Mouse (Mus musculus): Measurements from ENCODE around the gene Adm. TPM values are rescaled to one million over a fixed set of nuclear protein-coding genes. Genes with fewer than 3 reads are reported as not detected.

Adm gene
- 13.8 and 16.6 TPM in 2 replicates for polyA plus RNA-seq (2012; rRNA removed; ENCODE audit: low replicate concordance)

DNA sequence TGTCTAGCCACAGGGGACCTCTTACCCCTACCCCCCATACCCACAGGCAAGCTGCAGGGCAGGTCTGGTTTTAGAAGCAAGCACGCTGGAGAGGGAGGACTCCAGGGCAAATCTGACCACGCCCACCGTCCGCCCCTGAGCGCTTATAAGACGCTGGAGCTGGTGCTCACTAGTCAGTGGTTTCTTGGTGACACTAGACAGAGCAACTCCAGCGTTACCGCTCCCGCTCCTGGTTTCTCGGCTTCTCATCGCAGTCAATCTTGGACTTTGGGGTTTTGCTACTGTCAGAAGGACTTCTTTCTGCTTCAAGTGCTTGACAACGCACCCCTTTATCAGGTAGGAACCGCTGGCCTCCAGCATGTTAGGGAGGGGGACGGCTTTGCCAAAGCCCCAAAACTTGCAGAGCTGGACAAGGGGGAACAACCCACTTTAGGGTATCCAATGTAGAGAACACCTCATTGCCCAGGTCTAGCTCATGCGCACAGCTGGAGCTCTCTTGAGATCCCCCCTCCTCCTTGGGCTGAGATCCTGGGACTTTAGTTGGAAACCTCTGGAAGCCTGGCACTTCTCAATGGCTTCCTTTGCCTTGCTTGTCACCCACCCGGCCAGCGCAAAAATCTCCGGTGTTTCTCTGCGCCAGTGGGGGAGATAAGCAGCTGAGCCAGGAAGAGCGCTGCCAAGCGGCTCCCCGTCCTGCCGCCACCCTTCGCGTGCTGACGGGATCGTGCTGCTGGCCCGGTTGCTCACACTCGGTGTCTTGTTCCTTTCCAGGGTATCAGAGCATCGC lies at the start of gene Adm:
TSS of gene Adm (plus strand) at position 176 of the 787 bp plus-strand sequence.

GRCm38 (mm10) chr7:110614133-110615063 lies 13.1 kb upstream of the Adm start, which contains the start of gene Sbf2:
TSS of gene Sbf2 (minus strand) at chr7:110614922.

Other genes starting within 250 kb of the Adm start
- 11.7 and 18.4 TPM in 2 replicates for gene Sbf2, start 12.7 kb upstream of the Adm start, polyA plus RNA-seq (2012; rRNA removed; ENCODE audit: low replicate concordance)
- 15.7 and 23.7 TPM in 2 replicates for gene Ampd3, start 140.5 kb downstream of the Adm start, polyA plus RNA-seq (2012; rRNA removed; ENCODE audit: low replicate concordance)
- 12.8 and 39.1 TPM in 2 replicates for gene Rnf141, start 216.8 kb downstream of the Adm start, polyA plus RNA-seq (2012; rRNA removed; ENCODE audit: low replicate concordance)
- gene Lyve1, start 235.6 kb downstream of the Adm start, polyA plus RNA-seq (2012; rRNA removed; ENCODE audit: low replicate concordance) = 29.3 and 55.9 TPM in 2 replicates